Mouse (Mus musculus): ENCODE results near the gene Trip6. TPM values are rescaled to one million over a fixed set of nuclear protein-coding genes. Genes with fewer than 3 reads are reported as not detected.

The Trip6 gene
- polyA plus RNA-seq, 1 experiment from 2014 or later = 22.1 TPM

DNA sequence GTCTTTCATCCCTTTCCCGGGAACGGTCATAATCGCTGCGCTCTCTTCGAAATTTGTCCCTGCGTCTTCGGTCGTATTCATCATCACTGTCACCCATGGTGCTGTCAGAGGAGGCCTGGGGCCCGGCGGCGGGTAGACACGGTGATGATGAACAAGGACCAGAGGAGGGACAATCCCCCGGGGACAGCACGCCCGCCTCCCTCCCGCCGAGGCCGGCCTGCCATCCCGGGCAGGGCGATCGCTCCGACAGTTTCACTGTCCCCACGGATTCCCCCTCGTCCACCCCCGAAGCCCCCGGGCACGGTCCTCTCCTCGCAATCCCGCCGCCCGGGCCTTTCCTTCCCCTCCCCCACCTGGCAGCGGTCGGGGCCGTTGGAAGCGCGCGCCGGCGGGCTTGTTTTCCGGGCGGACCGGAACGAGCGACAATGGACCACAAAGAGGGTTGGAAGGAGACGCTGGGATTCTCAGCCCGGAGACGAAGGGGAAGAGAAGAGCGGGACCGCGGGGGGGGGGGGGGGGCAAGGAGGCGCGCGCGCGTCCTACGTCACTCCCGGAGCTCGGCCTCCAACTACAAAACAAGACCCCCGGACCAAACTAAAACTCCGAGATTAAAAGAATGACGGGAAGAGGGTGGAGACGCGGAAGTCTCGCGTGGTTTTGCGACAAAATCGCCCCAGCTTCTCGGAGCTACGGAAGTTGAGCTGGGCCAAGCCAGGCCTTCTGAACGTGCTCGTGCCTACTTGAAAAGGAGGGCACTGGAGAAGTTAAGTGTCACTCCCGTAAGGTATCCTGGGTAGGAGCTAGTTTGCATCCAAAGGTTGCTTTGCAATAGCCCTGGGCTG is 6.9 kb downstream of the Trip6 start, which contains the start of gene Srrt:
Gene Srrt, minus strand, starts transcription at position 604 of the 842 bp plus-strand sequence.
- peaks cover 48% of the 10 kb centered on the region for H3K4me1 ChIP-seq (replicated peaks)
- H3K36me3 ChIP-seq = peaks cover 44% of the 10 kb centered on the region
- ATAC-seq = peak; percentile 87
- peak within 1 kb of the TSS; percentile 97 for H3K27ac ChIP-seq
- no peaks in the 10 kb centered on the region for H3K9me3 ChIP-seq
- peak within 1 kb of the TSS; percentile 99 for H3K9ac ChIP-seq (replicated peaks)
- WGBS = under 1% methylated on average over 55 of the region's 72 CpGs
- peak within 1 kb of the TSS; percentile 93 for H3K4me3 ChIP-seq (replicated peaks)
- peak within 1 kb of the TSS; percentile 80 for H3K4me2 ChIP-seq (replicated peaks)
- H3K27me3 ChIP-seq = no peaks in the 10 kb centered on the region

GRCm38 (mm10) chr5:137306439-137307005 is 7.7 kb downstream of the Trip6 start:
- 14% methylated on average over 12 of the region's 12 CpGs for WGBS
- no peaks in the 10 kb centered on the region for H3K27me3 ChIP-seq
- peak overlapping the region; percentile 99 for H3K9ac ChIP-seq (replicated peaks)
- H3K27ac ChIP-seq = peak overlapping the region; percentile 97
- H3K4me3 ChIP-seq (replicated peaks) = peak overlapping the region; percentile 93
- no peak for ATAC-seq
- no peaks in the 10 kb centered on the region for H3K9me3 ChIP-seq
- H3K36me3 ChIP-seq = peaks cover 52% of the 10 kb centered on the region
- H3K4me1 ChIP-seq (replicated peaks) = peaks cover 44% of the 10 kb centered on the region
- peak overlapping the region; percentile 80 for H3K4me2 ChIP-seq (replicated peaks)

DNA sequence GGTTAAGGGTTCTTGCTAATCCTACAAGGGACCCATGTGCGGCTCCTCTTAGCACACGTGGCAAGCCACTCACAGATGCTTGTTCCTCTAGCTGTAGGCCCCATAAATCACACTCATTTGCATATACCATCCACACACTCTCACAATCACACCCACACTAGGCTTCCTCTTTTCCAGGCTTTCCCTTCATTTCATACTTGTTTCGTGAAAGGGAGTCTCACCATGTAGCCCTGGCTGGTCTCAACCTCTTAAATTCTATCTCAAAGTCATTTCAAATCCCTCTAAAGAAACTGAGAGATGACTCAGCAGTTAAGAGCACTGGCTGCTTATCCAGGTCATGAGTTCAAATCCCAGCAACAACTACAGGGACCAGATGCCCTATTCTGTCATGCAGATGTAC is 8.4 kb downstream of the Trip6 start:
- H3K36me3 ChIP-seq = peaks cover 57% of the 10 kb centered on the region
- WGBS = 71% methylated on average over 3 of the region's 3 CpGs
- peak overlapping the region; percentile 99 for H3K9ac ChIP-seq (replicated peaks)
- H3K4me1 ChIP-seq (replicated peaks) = peaks cover 44% of the 10 kb centered on the region
- H3K4me3 ChIP-seq (replicated peaks) = peak overlapping the region; percentile 93
- no peaks in the 10 kb centered on the region for H3K27me3 ChIP-seq
- H3K9me3 ChIP-seq = no peaks in the 10 kb centered on the region
- H3K4me2 ChIP-seq (replicated peaks) = peak overlapping the region; percentile 80
- no peak for ATAC-seq
- H3K27ac ChIP-seq = no peak overlapping the region

- Histone ChIP-seq H3K27ac (no peak overlapping the region), H3K4me2 (replicated peaks) (peak overlapping the region; percentile 80), H3K4me1 (replicated peaks) (peaks cover 44% of the 10 kb centered on the region), H3K9me3 (no peaks in the 10 kb centered on the region), H3K9ac (replicated peaks) (peak overlapping the region; percentile 99), H3K36me3 (peaks cover 59% of the 10 kb centered on the region), H3K4me3 (replicated peaks) (peak overlapping the region; percentile 93), H3K27me3 (no peaks in the 10 kb centered on the region)
- 74% methylated on average over 4 of the region's 4 CpGs for WGBS
- ATAC-seq = no peak
Observed at GRCm38 (mm10) chr5:137304816-137305215, 9.4 kb downstream of the Trip6 start.

DNA sequence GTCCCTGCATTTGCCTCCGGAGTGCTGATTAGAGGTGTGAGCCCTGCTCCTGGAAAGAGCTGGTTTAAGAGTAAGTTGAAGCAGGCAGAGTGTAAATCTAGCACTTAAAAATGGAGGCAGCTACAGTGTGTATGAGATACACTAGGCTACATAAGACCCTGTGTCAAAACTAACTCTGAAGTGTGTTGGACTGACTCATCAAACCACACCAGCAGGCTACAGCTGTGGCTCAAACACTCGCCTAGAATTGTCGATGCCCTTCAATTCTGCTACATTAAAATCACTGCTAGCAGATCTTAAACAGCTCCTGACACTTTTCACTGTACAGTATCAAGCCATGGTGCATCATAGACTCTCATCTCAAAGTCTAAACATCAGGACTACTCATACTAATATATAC is 10.0 kb downstream of the Trip6 start:
- Histone ChIP-seq H3K9ac (replicated peaks) (peak overlapping the region; percentile 99; the same call in 1 of the 2 replicates), H3K9me3 (no peaks in the 10 kb centered on the region), H3K4me3 (replicated peaks) (0 out of 2 replicates have a peak overlapping the region, but pooled peaks have one; percentile 2), H3K27me3 (no peaks in the 10 kb centered on the region), H3K4me2 (replicated peaks) (peak overlapping the region; percentile 80; the same call in 1 of the 2 replicates), H3K36me3 (peaks cover 60% of the 10 kb centered on the region), H3K4me1 (replicated peaks) (peaks cover 44% of the 10 kb centered on the region), H3K27ac (no peak overlapping the region)
- ATAC-seq = no peak
- 91% methylated on average over 3 of the region's 3 CpGs for WGBS

- H3K27ac ChIP-seq = no peak overlapping the region
- H3K27me3 ChIP-seq = no peaks in the 10 kb centered on the region
- peak overlapping the region; percentile 28; the same call in 1 of the 2 replicates for H3K9ac ChIP-seq (replicated peaks)
- peaks cover 44% of the 10 kb centered on the region for H3K4me1 ChIP-seq (replicated peaks)
- H3K4me2 ChIP-seq (replicated peaks) = no peak overlapping the region
- peaks cover 60% of the 10 kb centered on the region for H3K36me3 ChIP-seq
- H3K9me3 ChIP-seq = no peaks in the 10 kb centered on the region
- no peak for ATAC-seq
- H3K4me3 ChIP-seq (replicated peaks) = no peak overlapping the region
- WGBS = 80% methylated on average over 4 of the region's 4 CpGs
Observed at GRCm38 (mm10) chr5:137303609-137304008, 10.6 kb downstream of the Trip6 start.

- Histone ChIP-seq H3K4me3 (replicated peaks) (no peak overlapping the region), H3K27me3 (no peaks in the 10 kb centered on the region), H3K36me3 (peaks cover 84% of the 10 kb centered on the region), H3K9ac (replicated peaks) (no peak overlapping the region), H3K4me2 (replicated peaks) (no peak overlapping the region), H3K27ac (no peak overlapping the region), H3K9me3 (no peaks in the 10 kb centered on the region), H3K4me1 (replicated peaks) (peaks cover 32% of the 10 kb centered on the region)
- ATAC-seq = 0 out of 2 replicates have a peak, but pooled peaks have one; percentile 43
- 75% methylated on average over 21 of the region's 21 CpGs for WGBS
Observed at GRCm38 (mm10) chr5:137301253-137301652, 13.0 kb downstream of the Trip6 start.

DNA sequence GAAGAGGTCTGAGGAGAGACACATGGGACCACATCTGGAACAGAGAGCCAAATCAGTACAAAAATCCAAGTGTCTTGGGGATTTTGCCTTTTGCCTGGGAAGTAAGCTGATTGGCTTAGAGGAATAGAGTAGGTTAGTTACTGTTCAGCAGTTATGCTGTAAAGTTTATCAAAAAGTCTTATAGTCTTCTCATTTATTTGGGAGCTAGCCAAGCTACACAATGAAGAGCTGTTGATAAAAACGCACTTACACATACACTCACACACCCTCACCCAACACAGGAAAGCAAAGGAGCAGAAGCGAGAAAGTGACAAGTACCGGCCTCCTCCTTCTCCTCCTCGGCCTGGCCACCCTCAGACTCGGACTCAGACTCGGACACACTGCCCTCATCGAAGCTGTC is 15.0 kb downstream of the Trip6 start:
- Histone ChIP-seq H3K27ac (no peak overlapping the region), H3K9me3 (no peaks in the 10 kb centered on the region), H3K36me3 (peaks cover 93% of the 10 kb centered on the region), H3K27me3 (no peaks in the 10 kb centered on the region), H3K4me2 (replicated peaks) (no peak overlapping the region), H3K4me1 (replicated peaks) (peaks cover 23% of the 10 kb centered on the region), H3K9ac (replicated peaks) (no peak overlapping the region), H3K4me3 (replicated peaks) (no peak overlapping the region)
- WGBS = 89% methylated on average over 7 of the region's 7 CpGs
- ATAC-seq = no peak

- H3K9ac ChIP-seq (replicated peaks) = no peak overlapping the region
- peaks cover 72% of the 10 kb centered on the region for H3K36me3 ChIP-seq
- H3K4me3 ChIP-seq (replicated peaks) = no peak overlapping the region
- H3K9me3 ChIP-seq = no peaks in the 10 kb centered on the region
- 94% methylated on average over 14 of the region's 14 CpGs for WGBS
- no peak overlapping the region for H3K4me2 ChIP-seq (replicated peaks)
- peaks cover 25% of the 10 kb centered on the region for H3K4me1 ChIP-seq (replicated peaks)
- no peak overlapping the region for H3K27ac ChIP-seq
- no peak for ATAC-seq
- peaks cover 6% of the 10 kb centered on the region for H3K27me3 ChIP-seq
Observed at GRCm38 (mm10) chr5:137297126-137297525, 17.1 kb downstream of the Trip6 start.

DNA sequence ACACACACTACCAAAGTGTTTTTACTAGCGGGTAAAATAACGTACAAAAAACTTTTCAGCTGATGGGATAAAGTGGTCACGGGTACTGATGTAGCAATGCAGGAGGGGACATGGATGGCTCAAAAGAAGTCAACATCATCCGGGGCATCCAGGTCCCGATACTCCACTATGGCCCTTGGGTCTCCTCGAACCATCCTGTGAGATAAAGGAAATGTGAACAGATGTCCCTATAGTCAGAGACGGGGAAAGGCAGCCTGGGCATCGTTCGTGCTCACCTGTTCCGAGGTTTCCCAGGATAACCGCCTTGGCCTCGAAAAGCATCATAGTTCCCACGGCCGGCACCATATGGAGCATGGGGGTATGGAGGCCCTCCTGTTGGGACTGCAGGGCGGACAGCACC is 18.5 kb downstream of the Trip6 start:
- no peaks in the 10 kb centered on the region for H3K9me3 ChIP-seq
- WGBS = 93% methylated on average over 15 of the region's 15 CpGs
- peaks cover 25% of the 10 kb centered on the region for H3K4me1 ChIP-seq (replicated peaks)
- H3K27me3 ChIP-seq = peaks cover 20% of the 10 kb centered on the region
- H3K36me3 ChIP-seq = peaks cover 58% of the 10 kb centered on the region
- H3K4me2 ChIP-seq (replicated peaks) = no peak overlapping the region
- ATAC-seq = no peak
- no peak overlapping the region for H3K9ac ChIP-seq (replicated peaks)
- H3K27ac ChIP-seq = no peak overlapping the region
- H3K4me3 ChIP-seq (replicated peaks) = no peak overlapping the region

GRCm38 (mm10) chr5:137295296-137295695 is 18.9 kb downstream of the Trip6 start:
- H3K27me3 ChIP-seq = peaks cover 25% of the 10 kb centered on the region
- peaks cover 25% of the 10 kb centered on the region for H3K4me1 ChIP-seq (replicated peaks)
- peak overlapping the region; percentile 86 for H3K9ac ChIP-seq (replicated peaks)
- peak overlapping the region; percentile 63 for H3K4me3 ChIP-seq (replicated peaks)
- H3K9me3 ChIP-seq = no peaks in the 10 kb centered on the region
- no peak for ATAC-seq
- WGBS = 84% methylated on average over 9 of the region's 9 CpGs
- peak overlapping the region; percentile 87 for H3K27ac ChIP-seq
- peak overlapping the region; percentile 100 for H3K4me2 ChIP-seq (replicated peaks)
- H3K36me3 ChIP-seq = peaks cover 54% of the 10 kb centered on the region

DNA sequence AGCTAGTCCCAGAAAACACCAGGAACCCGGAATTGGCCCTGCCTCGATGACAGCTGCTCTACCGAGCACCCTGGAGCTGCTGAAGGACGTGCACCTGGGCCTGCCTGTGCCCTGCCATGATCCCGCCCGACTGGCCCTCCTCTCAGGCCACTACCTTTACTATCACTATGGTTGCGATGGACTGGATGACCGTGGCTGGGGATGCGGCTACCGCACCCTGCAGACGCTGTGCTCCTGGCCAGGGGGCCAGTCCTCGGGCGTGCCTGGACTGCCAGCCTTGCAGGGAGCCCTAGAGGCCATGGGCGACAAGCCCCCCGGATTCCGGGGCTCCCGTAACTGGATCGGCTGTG is 19.5 kb downstream of the Trip6 start:
- Histone ChIP-seq H3K27ac (peak overlapping the region; percentile 87), H3K36me3 (peaks cover 48% of the 10 kb centered on the region), H3K4me3 (replicated peaks) (peak overlapping the region; percentile 63), H3K9ac (replicated peaks) (peak overlapping the region; percentile 86), H3K4me1 (replicated peaks) (peaks cover 28% of the 10 kb centered on the region), H3K4me2 (replicated peaks) (peak overlapping the region; percentile 100), H3K9me3 (no peaks in the 10 kb centered on the region), H3K27me3 (peaks cover 30% of the 10 kb centered on the region)
- peak; percentile 74 for ATAC-seq
- WGBS = 8% methylated on average over 18 of the region's 18 CpGs

Data from midbrain, embryonic 13.5 days (tissue).